Mouse (Mus musculus) testis, adult 2 months (tissue): ENCODE measurements at regions not wholly inside any gene's neighbourhood (a gene's known extent, or its start where the extent isn't known, plus 50 kb on each side); places are given as distances from the start of the nearest gene placed in this dataset.
A peak's percentile ranks its signal among the peaks of the same experiment; 100 is the strongest.

Experiments
- H3K27ac ChIP-seq: fragments of 200-500 bp; 2 replicates; pipeline ENCODE4 v1.5.1; 2012; ENCODE audit warnings: low read depth, low read length; ENCODE audit not compliant: control insufficient read depth, insufficient read depth
- H3K27me3 ChIP-seq: fragments of 200-500 bp; 2 replicates; pipeline ENCODE4 v1.6.1; 2012; ENCODE audit warnings: mild to moderate bottlenecking, low read length, moderate library complexity; ENCODE audit not compliant: control insufficient read depth, insufficient read depth
- H3K36me3 ChIP-seq: fragments of 200-500 bp; 2 replicates; pipeline ENCODE4 v1.6.1; 2012; ENCODE audit warnings: mild to moderate bottlenecking, low read length; ENCODE audit not compliant: control insufficient read depth, insufficient read depth
- H3K4me1 ChIP-seq: fragments of 200-500 bp; 2 replicates; pipeline ENCODE4 v1.6.1; 2012; ENCODE audit warnings: low read length; ENCODE audit not compliant: control insufficient read depth, insufficient read depth
- H3K4me3 ChIP-seq: fragments of 200-500 bp; 2 replicates; pipeline ENCODE4 v1.5.1; 2012; ENCODE audit warnings: low read depth, mild to moderate bottlenecking, low read length, moderate library complexity, mixed read lengths; ENCODE audit not compliant: control insufficient read depth
- CTCF ChIP-seq: fragments of 200-500 bp; IDR thresholded peaks from 2 replicates; pipeline ENCODE4 v1.5.1; 2012; ENCODE audit warnings: low read depth, mild to moderate bottlenecking, inconsistent platforms, low read length, moderate library complexity; ENCODE audit not compliant: control insufficient read depth, insufficient read depth, insufficient replicate concordance
- POLR2A ChIP-seq: fragments of 200-500 bp; IDR thresholded peaks from 2 replicates; pipeline ENCODE4 v1.6.1; 2012; ENCODE audit warnings: low read depth, mild to moderate bottlenecking, inconsistent platforms, low read length, moderate library complexity; ENCODE audit not compliant: control insufficient read depth

GRCm38 (mm10) chr19:56091581-56091980, 195.4 kb upstream of the Habp2 start:
- H3K27ac ChIP-seq = no peak overlapping the region
- TF ChIP-seq CTCF (no peak), POLR2A (no peak)
- no peaks in the 10 kb centered on the region for H3K27me3 ChIP-seq
- H3K4me3 ChIP-seq = no peak overlapping the region
- no peaks in the 10 kb centered on the region for H3K36me3 ChIP-seq
- H3K4me1 ChIP-seq = no peaks in the 10 kb centered on the region

DNA sequence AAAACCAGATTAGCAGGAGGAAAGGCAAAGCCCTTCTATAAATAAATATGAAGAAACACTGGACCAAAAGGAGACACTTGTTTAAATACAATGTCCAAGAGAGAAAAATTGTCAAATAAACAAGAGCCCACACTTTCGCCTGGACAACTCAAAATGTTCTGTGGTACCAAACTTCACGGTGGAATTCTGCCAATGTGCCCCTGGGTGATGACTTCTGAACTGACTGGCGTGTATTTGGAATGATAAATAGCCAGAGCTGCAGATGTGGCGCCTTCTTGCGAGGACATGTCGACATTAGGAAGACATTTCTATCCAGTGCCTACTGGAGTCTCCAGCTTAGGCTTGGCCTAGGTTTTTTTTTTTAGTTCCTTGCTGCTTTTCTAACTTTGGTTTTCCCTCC, 191.1 kb upstream of the Habp2 start:
- Histone ChIP-seq H3K36me3 (no peaks in the 10 kb centered on the region), H3K4me3 (no peak overlapping the region), H3K27ac (no peak overlapping the region), H3K4me1 (no peaks in the 10 kb centered on the region), H3K27me3 (no peaks in the 10 kb centered on the region)
- no peak for TF ChIP-seq POLR2A
- TF ChIP-seq CTCF = no peak

DNA sequence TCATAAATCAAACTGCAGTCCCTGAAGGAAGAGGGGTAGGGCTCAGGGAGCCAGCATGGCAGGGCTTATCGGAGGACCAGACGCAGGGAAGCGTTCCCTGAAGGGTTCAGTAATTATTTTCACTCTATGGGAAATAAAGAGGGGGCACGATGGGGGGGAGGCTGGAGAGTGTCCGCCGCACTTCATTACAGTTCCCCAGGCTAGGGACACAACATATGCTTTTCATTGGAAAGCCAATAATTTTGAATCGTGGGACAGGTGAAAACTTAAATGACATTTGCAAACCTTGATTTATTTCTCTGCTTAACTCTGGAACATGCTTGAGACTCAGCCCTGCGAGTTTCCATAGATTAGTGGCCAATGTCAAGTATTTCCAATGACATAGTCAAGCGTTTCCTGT, 187.2 kb upstream of the Habp2 start:
- TF ChIP-seq CTCF = no peak
- no peak for TF ChIP-seq POLR2A
- Histone ChIP-seq H3K36me3 (no peaks in the 10 kb centered on the region), H3K4me1 (no peaks in the 10 kb centered on the region), H3K27ac (no peak overlapping the region), H3K27me3 (no peaks in the 10 kb centered on the region), H3K4me3 (no peak overlapping the region)

- Histone ChIP-seq H3K4me3 (no peak overlapping the region), H3K36me3 (no peaks in the 10 kb centered on the region), H3K27ac (no peak overlapping the region), H3K4me1 (0 out of 2 replicates have a peak, but pooled peaks cover 1% of the 10 kb centered on the region), H3K27me3 (no peaks in the 10 kb centered on the region)
- TF ChIP-seq CTCF (peak; percentile 67; the same call in 1 of the 2 replicates), POLR2A (no peak)
These were observed 186.6 kb upstream of the Habp2 start for GRCm38 (mm10) chr19:56100131-56100872.

DNA sequence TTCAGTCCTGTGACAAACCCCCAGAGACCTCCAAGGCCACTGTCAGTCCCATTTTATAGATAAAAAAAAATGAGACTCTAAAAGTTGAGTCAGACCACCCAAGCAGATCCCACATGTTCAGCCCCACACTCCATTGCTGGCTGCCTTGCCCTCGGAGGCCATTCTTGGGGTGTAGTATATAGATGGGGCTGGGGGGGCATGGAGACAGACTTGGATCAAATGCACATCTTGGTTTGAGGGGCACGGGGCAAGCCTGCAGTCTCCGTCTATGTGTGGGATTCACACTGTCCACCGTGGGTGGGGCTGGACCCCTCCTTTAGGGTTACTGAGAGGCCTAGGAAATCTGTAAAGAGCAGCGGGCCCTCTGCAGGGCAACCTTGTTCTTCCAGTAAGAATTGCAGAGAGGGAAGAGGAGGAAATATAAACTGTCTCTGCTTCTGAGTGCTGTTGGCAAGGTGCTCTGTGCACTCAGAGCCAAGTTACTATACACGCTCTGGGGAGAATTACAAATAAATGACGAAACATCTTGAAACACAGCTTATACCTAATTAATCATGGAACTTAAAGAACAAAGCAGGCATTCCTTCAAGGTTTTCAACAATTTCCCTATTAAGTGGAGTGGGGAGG, 184.4 kb upstream of the Habp2 start:
- Histone ChIP-seq H3K4me3 (no peak overlapping the region), H3K27me3 (no peaks in the 10 kb centered on the region), H3K27ac (no peak overlapping the region), H3K36me3 (no peaks in the 10 kb centered on the region), H3K4me1 (peaks cover 2% of the 10 kb centered on the region; the same call in 1 of the 2 replicates)
- TF ChIP-seq CTCF = no peak
- TF ChIP-seq POLR2A = no peak

DNA sequence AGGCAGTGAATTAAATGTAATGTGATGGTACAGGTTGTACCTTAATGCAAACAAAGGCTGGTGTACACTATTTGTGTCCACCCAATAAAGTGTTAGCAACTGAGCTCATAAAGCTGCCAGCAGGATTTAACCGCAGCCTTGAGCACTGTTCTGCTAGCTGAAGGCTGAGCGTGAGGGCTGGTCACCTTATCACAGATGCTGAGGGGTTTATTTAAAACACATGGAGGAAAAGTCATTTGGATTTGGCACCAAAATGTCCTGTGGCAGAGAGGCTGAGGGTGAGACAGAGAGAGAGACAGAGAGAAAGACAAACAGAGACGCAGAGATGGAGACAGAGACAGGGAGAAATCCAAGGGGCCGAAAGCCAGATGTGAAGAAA, 181.9 kb upstream of the Habp2 start:
- H3K36me3 ChIP-seq = no peaks in the 10 kb centered on the region
- peak overlapping the region; percentile 1; the same call in 1 of the 2 replicates for H3K4me3 ChIP-seq
- H3K27me3 ChIP-seq = no peaks in the 10 kb centered on the region
- H3K27ac ChIP-seq = no peak overlapping the region
- H3K4me1 ChIP-seq = peaks cover 2% of the 10 kb centered on the region; the same call in 1 of the 2 replicates
- TF ChIP-seq POLR2A (no peak), CTCF (no peak)

DNA sequence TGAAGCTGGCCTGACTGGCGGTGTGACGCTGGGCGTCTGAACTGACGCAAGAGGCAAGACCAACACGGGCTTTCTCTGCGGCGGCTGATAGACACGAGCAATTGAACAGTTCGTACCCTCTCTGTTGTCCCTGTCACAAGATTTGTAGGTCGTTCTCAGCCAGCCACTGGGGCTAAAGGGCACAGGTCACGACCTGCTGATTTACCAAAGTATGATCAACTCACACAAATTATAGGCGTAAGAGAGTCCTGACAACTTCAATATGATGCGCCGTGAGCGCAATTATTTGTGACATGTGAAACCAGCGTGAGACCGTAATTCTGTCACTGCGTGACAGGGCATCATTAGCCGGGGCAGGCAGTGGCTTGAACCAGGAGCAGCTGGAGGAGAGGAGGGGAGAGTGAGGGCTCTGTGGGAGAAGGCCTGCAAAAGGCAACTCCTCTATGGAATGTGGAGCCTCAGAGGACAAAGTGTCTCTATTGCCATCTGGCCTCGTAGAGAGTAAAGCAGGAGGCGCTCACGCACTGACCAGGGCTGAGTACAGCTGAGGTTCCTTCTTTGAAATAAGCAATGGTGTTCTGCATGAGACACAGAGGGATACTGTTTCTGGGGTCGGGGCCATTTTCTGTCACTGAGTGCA, 181.4 kb upstream of the Habp2 start:
- Histone ChIP-seq H3K27ac (no peak overlapping the region), H3K4me3 (peak overlapping the region; percentile 35), H3K4me1 (peaks cover 2% of the 10 kb centered on the region; the same call in 1 of the 2 replicates), H3K36me3 (no peaks in the 10 kb centered on the region), H3K27me3 (no peaks in the 10 kb centered on the region)
- TF ChIP-seq POLR2A (no peak), CTCF (no peak)
